Mouse (Mus musculus) induced T-regulatory cell, adult 2 months (primary cell): Measurements from ENCODE around the gene Vmn1r58.
"Not testable (repeated sequence)": the region's sequence is repeated elsewhere in the genome, so short reads cannot be mapped to it uniquely, and the experiment has no call there.

Source experiments
- DNase-seq: peaks from one replicate; pipeline ENCODE4 v3.0.0-alpha.2; 2012; ENCODE audit warnings: low read depth

Gene Vmn1r58

GRCm38 (mm10) chr7:5413296-5413695, at the start of gene Vmn1r58:
Vmn1r58 (minus strand) TSS chr7:5413396.
- DNase-seq = not testable (repeated sequence)

- DNase-seq = no peak
These were observed 43.5 kb upstream of the Vmn1r58 start, which contains the start of gene Vmn1r59 for GRCm38 (mm10) chr7:5456674-5457073. Vmn1r59 (minus strand) TSS chr7:5456774.

- DNase-seq = not testable (repeated sequence)
These were observed 40.8 kb upstream of the Vmn1r58 start for GRCm38 (mm10) chr7:5454011-5454410.

- DNase-seq = no peak
These were observed 35.4 kb upstream of the Vmn1r58 start for GRCm38 (mm10) chr7:5448627-5449026.

- DNase-seq = no peak
These were observed 7.0 kb downstream of the Vmn1r58 start for GRCm38 (mm10) chr7:5406201-5406600.

- DNase-seq = no peak
These were observed 46.5 kb downstream of the Vmn1r58 start for GRCm38 (mm10) chr7:5366724-5367123.

- no peak for DNase-seq
These were observed 49.6 kb downstream of the Vmn1r58 start for GRCm38 (mm10) chr7:5363599-5363998.
